Mouse (Mus musculus) heart, embryonic 13.5 days (tissue): ENCODE measurements around the gene Kdm1b. TPM values are rescaled to one million over a fixed set of nuclear protein-coding genes. Genes with fewer than 3 reads are reported as not detected.

ENCODE experiments used
- ATAC-seq: fragments of 200-750 bp; cut with Nextera tagmentation; 2 replicates; pipeline ENCODE4 v1.8.0; 2017; ENCODE audit warnings: moderate TSS enrichment; ENCODE audit not compliant: insufficient number of reproducible peaks, low FRiP score, low TSS enrichment; ENCODE audit errors: extremely low read depth
- H3K27ac ChIP-seq: fragments of 300-500 bp; sonication (generic); replicated peaks from 2 replicates; pipeline ENCODE4 v1.5.1; 2015; ENCODE audit warnings: moderate library complexity, mild to moderate bottlenecking, inconsistent platforms
- H3K27me3 ChIP-seq: fragments of 300-500 bp; sonication (generic); replicated peaks from 2 replicates; pipeline ENCODE4 v1.6.1; 2015; ENCODE audit warnings: mild to moderate bottlenecking, inconsistent platforms
- H3K36me3 ChIP-seq: fragments of 300-500 bp; sonication (generic); 2 replicates; pipeline ENCODE4 v1.6.1; 2015; ENCODE audit warnings: mild to moderate bottlenecking, inconsistent platforms
- H3K4me1 ChIP-seq: fragments of 300-500 bp; sonication (generic); 2 replicates; pipeline ENCODE4 v1.6.1; 2015; ENCODE audit warnings: inconsistent platforms
- H3K4me2 ChIP-seq: fragments of 300-500 bp; sonication (generic); 2 replicates; pipeline ENCODE4 v1.6.1; 2015; ENCODE audit warnings: inconsistent platforms, mild to moderate bottlenecking, moderate library complexity
- H3K4me3 ChIP-seq: fragments of 300-500 bp; sonication (generic); 2 replicates; pipeline ENCODE4 v1.5.1; 2015; ENCODE audit warnings: moderate library complexity, mild to moderate bottlenecking, inconsistent platforms
- H3K9ac ChIP-seq: fragments of 300-500 bp; sonication (generic); 2 replicates; pipeline ENCODE4 v1.6.1; 2015; ENCODE audit warnings: inconsistent platforms, mild to moderate bottlenecking, moderate library complexity
- H3K9me3 ChIP-seq: fragments of 300-500 bp; sonication (generic); 2 replicates; pipeline ENCODE4 v1.6.1; 2016; ENCODE audit warnings: inconsistent platforms
- WGBS: fragments of 180-500 bp; shearing (Covaris S2); methylation state at CpG from one replicate; pipeline ENCODE4 v1.1.7; 2015; ENCODE audit warnings: mixed read lengths; 5-methylcytosine and 5-hydroxymethylcytosine counted together
- polyA plus RNA-seq: library from polyadenylated mRNA; unstranded; fragments of >200 nt; fragmentation: Nextera tagmentation; extraction: Ambion mirVana; gene quantifications from 2 replicates; pipeline ENCODE4 v1.2.1, GENCODE M21; 2015

Gene Kdm1b
- polyA plus RNA-seq, 1 experiment from 2014 or later = 6.6 TPM

GRCm38 (mm10) chr13:47033602-47034001 lies 9.7 kb upstream of the Kdm1b start:
- Histone ChIP-seq H3K27me3 (no peaks in the 10 kb centered on the region), H3K9me3 (no peaks in the 10 kb centered on the region), H3K4me2 (no peak overlapping the region), H3K27ac (no peak overlapping the region), H3K9ac (no peak overlapping the region), H3K36me3 (0 out of 2 replicates have a peak, but pooled peaks cover 4% of the 10 kb centered on the region), H3K4me1 (peaks cover 10% of the 10 kb centered on the region), H3K4me3 (no peak overlapping the region)
- no peak for ATAC-seq
- 82% methylated on average over 4 of the region's 4 CpGs for WGBS

GRCm38 (mm10) chr13:47037946-47038345 lies 5.4 kb upstream of the Kdm1b start:
- H3K4me2 ChIP-seq = no peak overlapping the region
- no peak overlapping the region for H3K27ac ChIP-seq
- H3K4me3 ChIP-seq = no peak overlapping the region
- H3K36me3 ChIP-seq = 0 out of 2 replicates have a peak, but pooled peaks cover 4% of the 10 kb centered on the region
- WGBS = 78% methylated on average over 6 of the region's 6 CpGs
- no peaks in the 10 kb centered on the region for H3K27me3 ChIP-seq
- no peaks in the 10 kb centered on the region for H3K9me3 ChIP-seq
- H3K9ac ChIP-seq = no peak overlapping the region
- peaks cover 11% of the 10 kb centered on the region for H3K4me1 ChIP-seq
- ATAC-seq = no peak

GRCm38 (mm10) chr13:47040061-47040460 lies 3.2 kb upstream of the Kdm1b start:
- no peak for ATAC-seq
- H3K9ac ChIP-seq = no peak overlapping the region
- H3K4me3 ChIP-seq = no peak overlapping the region
- H3K27me3 ChIP-seq = no peaks in the 10 kb centered on the region
- no peak overlapping the region for H3K4me2 ChIP-seq
- peaks cover 16% of the 10 kb centered on the region for H3K4me1 ChIP-seq
- H3K9me3 ChIP-seq = no peaks in the 10 kb centered on the region
- 85% methylated on average over 5 of the region's 5 CpGs for WGBS
- 0 out of 2 replicates have a peak, but pooled peaks cover 4% of the 10 kb centered on the region for H3K36me3 ChIP-seq
- H3K27ac ChIP-seq = no peak overlapping the region

- Histone ChIP-seq H3K4me1 (peaks cover 16% of the 10 kb centered on the region), H3K9ac (peak overlapping the region; percentile 71; the same call in 1 of the 2 replicates), H3K27me3 (no peaks in the 10 kb centered on the region), H3K4me3 (peak overlapping the region; percentile 86), H3K4me2 (peak overlapping the region; percentile 100), H3K9me3 (no peaks in the 10 kb centered on the region), H3K27ac (no peak overlapping the region), H3K36me3 (0 out of 2 replicates have a peak, but pooled peaks cover 4% of the 10 kb centered on the region)
- ATAC-seq = no peak
- WGBS = 52% methylated on average over 8 of the region's 8 CpGs
Measured at GRCm38 (mm10) chr13:47042024-47042633, 1.2 kb upstream of the Kdm1b start.

GRCm38 (mm10) chr13:47043833-47044616 lies 726 bp downstream of the Kdm1b start:
- Histone ChIP-seq H3K36me3 (peaks cover 4% of the 10 kb centered on the region), H3K27me3 (no peaks in the 10 kb centered on the region), H3K9ac (peak overlapping the region; percentile 88), H3K9me3 (no peaks in the 10 kb centered on the region), H3K4me3 (peak overlapping the region; percentile 86), H3K4me2 (peak overlapping the region; percentile 100), H3K27ac (0 out of 2 replicates have a peak overlapping the region, but pooled peaks have one; percentile 46), H3K4me1 (peaks cover 16% of the 10 kb centered on the region)
- ATAC-seq = 0 out of 2 replicates have a peak, but pooled peaks have one; percentile 1
- WGBS = under 1% methylated on average over 45 of the region's 45 CpGs

GRCm38 (mm10) chr13:47044617-47044947 lies 1.3 kb downstream of the Kdm1b start, which contains the start of gene Tpmt:
TSS of gene Tpmt (minus strand) at chr13:47044737.
- 0 out of 2 replicates have a peak within 1 kb of the TSS, but pooled peaks have one; percentile 46 for H3K27ac ChIP-seq
- no peaks in the 10 kb centered on the region for H3K9me3 ChIP-seq
- ATAC-seq = no peak
- peak within 1 kb of the TSS; percentile 100 for H3K4me2 ChIP-seq
- peak within 1 kb of the TSS; percentile 88 for H3K9ac ChIP-seq
- peaks cover 10% of the 10 kb centered on the region for H3K36me3 ChIP-seq
- peaks cover 16% of the 10 kb centered on the region for H3K4me1 ChIP-seq
- H3K27me3 ChIP-seq = no peaks in the 10 kb centered on the region
- H3K4me3 ChIP-seq = peak within 1 kb of the TSS; percentile 86
- 15% methylated on average over 10 of the region's 10 CpGs for WGBS

GRCm38 (mm10) chr13:47047996-47048395 lies 4.7 kb downstream of the Kdm1b start:
- no peaks in the 10 kb centered on the region for H3K9me3 ChIP-seq

GRCm38 (mm10) chr13:47050009-47050408 lies 6.7 kb downstream of the Kdm1b start:
- H3K36me3 ChIP-seq = peaks cover 39% of the 10 kb centered on the region
- no peaks in the 10 kb centered on the region for H3K27me3 ChIP-seq
- H3K4me3 ChIP-seq = no peak overlapping the region
- no peaks in the 10 kb centered on the region for H3K9me3 ChIP-seq
- H3K27ac ChIP-seq = no peak overlapping the region
- peaks cover 17% of the 10 kb centered on the region for H3K4me1 ChIP-seq
- H3K4me2 ChIP-seq = no peak overlapping the region
- 44% methylated on average over 4 of the region's 4 CpGs for WGBS
- H3K9ac ChIP-seq = no peak overlapping the region
- no peak for ATAC-seq

More at GRCm38 (mm10) chr13:47047996-47048395, 4.7 kb downstream of the Kdm1b start:
- Histone ChIP-seq H3K27ac (no peak overlapping the region), H3K36me3 (peaks cover 28% of the 10 kb centered on the region), H3K4me2 (no peak overlapping the region), H3K4me1 (peaks cover 27% of the 10 kb centered on the region), H3K9ac (no peak overlapping the region), H3K27me3 (no peaks in the 10 kb centered on the region), H3K4me3 (no peak overlapping the region)
- WGBS = 86% methylated on average over 4 of the region's 4 CpGs
- ATAC-seq = no peak

GRCm38 (mm10) chr13:47053971-47054370 lies 10.7 kb downstream of the Kdm1b start:
- Histone ChIP-seq H3K4me1 (peaks cover 17% of the 10 kb centered on the region), H3K4me3 (no peak overlapping the region), H3K9ac (no peak overlapping the region), H3K27me3 (no peaks in the 10 kb centered on the region), H3K9me3 (no peaks in the 10 kb centered on the region), H3K4me2 (no peak overlapping the region), H3K36me3 (peaks cover 44% of the 10 kb centered on the region), H3K27ac (no peak overlapping the region)
- 78% methylated on average over 10 of the region's 10 CpGs for WGBS
- no peak for ATAC-seq

GRCm38 (mm10) chr13:47056126-47056525 lies 12.8 kb downstream of the Kdm1b start:
- H3K36me3 ChIP-seq = peaks cover 49% of the 10 kb centered on the region
- ATAC-seq = no peak
- H3K4me1 ChIP-seq = peaks cover 3% of the 10 kb centered on the region; the same call in 1 of the 2 replicates
- H3K9ac ChIP-seq = no peak overlapping the region
- no peaks in the 10 kb centered on the region for H3K27me3 ChIP-seq
- H3K9me3 ChIP-seq = no peaks in the 10 kb centered on the region
- WGBS = 82% methylated on average over 11 of the region's 11 CpGs
- H3K4me2 ChIP-seq = no peak overlapping the region
- H3K27ac ChIP-seq = no peak overlapping the region
- no peak overlapping the region for H3K4me3 ChIP-seq

- Histone ChIP-seq H3K27me3 (no peaks in the 10 kb centered on the region), H3K36me3 (peaks cover 49% of the 10 kb centered on the region), H3K4me2 (no peak overlapping the region), H3K9me3 (no peaks in the 10 kb centered on the region), H3K9ac (no peak overlapping the region), H3K4me3 (no peak overlapping the region), H3K4me1 (no peaks in the 10 kb centered on the region), H3K27ac (no peak overlapping the region)
- ATAC-seq = no peak
- 80% methylated on average over 5 of the region's 5 CpGs for WGBS
Measured at GRCm38 (mm10) chr13:47056781-47057180, 13.5 kb downstream of the Kdm1b start.
